Mouse (Mus musculus) MEL (cell line): ENCODE measurements around the gene Nlrp6. TPM values are rescaled to one million over a fixed set of nuclear protein-coding genes. Genes with fewer than 3 reads are reported as not detected.

Experiments
- DNase-seq: peaks from one replicate; pipeline ENCODE4 v3.0.0; 2011; ENCODE audit warnings: low read depth, low spot score
- H3K27ac ChIP-seq: 2 replicates; pipeline ENCODE4 v1.5.1; 2012; ENCODE audit warnings: low read depth, mild to moderate bottlenecking, control low read depth, low read length, moderate library complexity; ENCODE audit not compliant: control insufficient read depth
- H3K27me3 ChIP-seq, 2 experiments: fragments of 150-350 bp in 1 of 2; sonication (generic) in 1 of 2; 2 replicates each; pipeline ENCODE4 v1.6.1; 2012; ENCODE audit warnings: low read length in 2 of 2, mild to moderate bottlenecking in 2 of 2, improper control_type of control experiment in 1 of 2, moderate library complexity in 1 of 2; ENCODE audit not compliant: insufficient read depth in 2 of 2, control insufficient read depth in 1 of 2
- H3K36me3 ChIP-seq, 2 experiments: 2 replicates each; pipeline ENCODE4 v1.6.1; 2012 to 2014; ENCODE audit warnings: low read length in 2 of 2, improper control_type of control experiment in 1 of 2, inconsistent platforms in 1 of 2, mild to moderate bottlenecking in 1 of 2; ENCODE audit not compliant: insufficient read depth in 2 of 2, control insufficient read depth in 1 of 2
- H3K4me1 ChIP-seq, 2 experiments: fragments of 150-350 bp in 1 of 2; sonication (generic) in 1 of 2; 2 replicates each; pipeline ENCODE4 v1.6.1; 2012; ENCODE audit warnings: low read length in 2 of 2, improper control_type of control experiment in 1 of 2, mild to moderate bottlenecking in 1 of 2; ENCODE audit not compliant: insufficient read depth in 2 of 2, control insufficient read depth in 1 of 2
- H3K4me3 ChIP-seq, 2 experiments: fragments of 150-350 bp in 1 of 2; sonication (generic) in 1 of 2; 2 replicates each; pipeline ENCODE4 v1.5.1; 2012; ENCODE audit warnings: low read depth in 2 of 2, low read length in 2 of 2, mild to moderate bottlenecking in 2 of 2, moderate library complexity in 2 of 2, control low read depth in 1 of 2, improper control_type of control experiment in 1 of 2; ENCODE audit not compliant: control insufficient read depth in 1 of 2, insufficient read depth in 1 of 2
- H3K79me2 ChIP-seq: 2 replicates; pipeline ENCODE4 v1.6.1; 2012; ENCODE audit warnings: mild to moderate bottlenecking, low read length, moderate library complexity; ENCODE audit not compliant: control insufficient read depth, poor library complexity, insufficient read depth
- H3K9ac ChIP-seq: 2 replicates; pipeline ENCODE4 v1.6.1; 2012; ENCODE audit warnings: low read depth, mild to moderate bottlenecking, control low read depth, low read length, moderate library complexity; ENCODE audit not compliant: control insufficient read depth, poor library complexity, severe bottlenecking
- H3K9me3 ChIP-seq: fragments of 150-350 bp; sonication (generic); replicated peaks from 2 replicates; pipeline ENCODE4 v1.6.1; 2012; ENCODE audit warnings: mild to moderate bottlenecking, low read length, improper control_type of control experiment, moderate library complexity; ENCODE audit not compliant: insufficient read depth
- ELF1 ChIP-seq: IDR thresholded peaks from 2 replicates; pipeline ENCODE4 v1.6.1; 2014; ENCODE audit warnings: low read depth, mild to moderate bottlenecking, inconsistent platforms, low read length, improper control_type of control experiment, moderate library complexity
- ETS1 ChIP-seq: IDR thresholded peaks from 2 replicates; pipeline ENCODE4 v1.6.1; 2012; ENCODE audit warnings: low read depth, mild to moderate bottlenecking, inconsistent platforms, low read length, improper control_type of control experiment, moderate library complexity
- KAT2A ChIP-seq: conservative IDR thresholded peaks from 2 replicates; pipeline ENCODE4 v1.6.1; 2012; ENCODE audit warnings: low read depth, low read length, improper control_type of control experiment, inconsistent platforms
- MYB ChIP-seq: IDR thresholded peaks from 2 replicates; pipeline ENCODE4 v1.6.1; 2011; ENCODE audit warnings: mild to moderate bottlenecking, low read depth, low read length, improper control_type of control experiment
- POLR2A ChIP-seq, 2 experiments: IDR thresholded peaks; 2 replicates each; pipeline ENCODE4 v1.6.1; 2011 to 2012; ENCODE audit warnings: low read length in 2 of 2, mild to moderate bottlenecking in 2 of 2, control low read depth in 1 of 2, improper control_type of control experiment in 1 of 2, low read depth in 1 of 2, moderate library complexity in 1 of 2; ENCODE audit not compliant: control insufficient read depth in 1 of 2, insufficient read depth in 1 of 2, poor library complexity in 1 of 2
- POLR2AphosphoS5 ChIP-seq: IDR thresholded peaks from 2 replicates; pipeline ENCODE4 v1.6.1; 2012; ENCODE audit warnings: low read depth, borderline replicate concordance, mild to moderate bottlenecking, inconsistent platforms, low read length, moderate library complexity, mixed read lengths
- RCOR1 ChIP-seq: IDR thresholded peaks from 2 replicates; pipeline ENCODE4 v1.6.1; 2012; ENCODE audit warnings: low read depth, mild to moderate bottlenecking, inconsistent platforms, low read length, improper control_type of control experiment
- SIN3A ChIP-seq: IDR thresholded peaks from 2 replicates; pipeline ENCODE4 v1.6.1; 2012; ENCODE audit warnings: low read length, improper control_type of control experiment, inconsistent platforms
- TBP ChIP-seq: IDR thresholded peaks from 2 replicates; pipeline ENCODE4 v1.8.0; 2011; ENCODE audit warnings: low read depth, low read length, improper control_type of control experiment
- UBTF ChIP-seq: IDR thresholded peaks from 2 replicates; pipeline ENCODE4 v1.6.1; 2012; ENCODE audit warnings: low read depth, mild to moderate bottlenecking, inconsistent platforms, low read length, improper control_type of control experiment, moderate library complexity, borderline replicate concordance; ENCODE audit not compliant: insufficient read depth
- USF2 ChIP-seq, 2 experiments: IDR thresholded peaks; 2 replicates each; pipeline ENCODE4 v1.6.1; 2011 to 2012; ENCODE audit warnings: improper control_type of control experiment in 2 of 2, low read length in 2 of 2, borderline replicate concordance in 1 of 2, inconsistent platforms in 1 of 2, low read depth in 1 of 2, mild to moderate bottlenecking in 1 of 2; ENCODE audit not compliant: insufficient read depth in 1 of 2
- ZC3H11A ChIP-seq: IDR thresholded peaks from 2 replicates; pipeline ENCODE4 v1.6.1; 2012; ENCODE audit warnings: low read depth, mild to moderate bottlenecking, inconsistent platforms, low read length, improper control_type of control experiment
- ZMIZ1 ChIP-seq: IDR thresholded peaks from 2 replicates; pipeline ENCODE4 v1.6.1; 2012; ENCODE audit warnings: low read depth, mild to moderate bottlenecking, inconsistent platforms, low read length, improper control_type of control experiment, moderate library complexity
- ZNF384 ChIP-seq: IDR thresholded peaks from 2 replicates; pipeline ENCODE4 v1.6.1; 2012; ENCODE audit warnings: low read depth, mild to moderate bottlenecking, inconsistent platforms, low read length, improper control_type of control experiment
- polyA plus RNA-seq, 2 experiments: library from polyadenylated mRNA; stranded (reverse) in 1 of 2; unstranded in 1 of 2; fragments of >175 nt in 1 of 2; fragments of >200 nt in 1 of 2; gene quantifications; 2 replicates each; pipeline versions ENCODE4 v1.2.1 to v1.2.4; 2012; ENCODE audit warnings: low replicate concordance in 2 of 2, low read depth in 1 of 2; ENCODE audit not compliant: insufficient read length in 2 of 2, insufficient read depth in 1 of 2, missing spikeins in 1 of 2
- total RNA-seq: library from RNA; depleted of rRNA; stranded (reverse); fragments of 300-350 nt; gene quantifications from 2 replicates; pipeline ENCODE4 v1.2.3, GENCODE M21; 2012

The Nlrp6 gene
- total and polyA plus RNA-seq, 3 experiments = not detected

DNA sequence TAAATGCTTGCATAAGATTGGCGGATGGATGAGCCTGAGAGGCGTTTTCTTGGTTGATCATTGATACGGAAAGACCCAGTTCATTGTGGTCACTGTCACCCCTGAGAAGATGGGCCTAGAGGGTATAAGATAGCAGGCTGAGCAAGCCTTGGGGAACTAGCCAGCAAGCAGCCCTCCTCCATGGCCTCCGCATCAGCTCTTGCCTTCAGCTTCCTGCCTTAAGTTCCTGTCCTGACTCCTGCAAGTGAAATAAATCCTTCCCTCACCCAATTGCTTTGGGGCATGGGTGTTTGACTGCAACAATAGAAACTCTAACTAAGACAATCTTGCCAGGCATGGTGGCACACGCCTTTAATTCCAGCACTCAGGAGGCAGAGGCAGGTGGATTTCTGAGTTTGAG, 39.3 kb downstream of the Nlrp6 start:
- Histone ChIP-seq H3K36me3 (no peaks in the 10 kb centered on the region), H3K9me3 (no peaks in the 10 kb centered on the region), H3K79me2 (peaks cover 6% of the 10 kb centered on the region), H3K4me3 (no peak overlapping the region), H3K9ac (no peak overlapping the region), H3K27ac (no peak overlapping the region), H3K4me1 (peaks cover 0 to 7% of the 10 kb centered on the region in 2 experiments; a peak in 1 of 4 replicates), H3K27me3 (peaks cover 3 to 6% of the 10 kb centered on the region in 2 experiments)
- no peak for DNase-seq
- TF ChIP-seq POLR2A (IDR thresholded peaks at IDR 0.05; ENCODE audit: control insufficient read depth in 1 of 2, insufficient read depth in 1 of 2, low read depth in 1 of 2, low read length in 2 of 2, poor library complexity in 1 of 2) (no peak), ETS1 (no peak)

DNA sequence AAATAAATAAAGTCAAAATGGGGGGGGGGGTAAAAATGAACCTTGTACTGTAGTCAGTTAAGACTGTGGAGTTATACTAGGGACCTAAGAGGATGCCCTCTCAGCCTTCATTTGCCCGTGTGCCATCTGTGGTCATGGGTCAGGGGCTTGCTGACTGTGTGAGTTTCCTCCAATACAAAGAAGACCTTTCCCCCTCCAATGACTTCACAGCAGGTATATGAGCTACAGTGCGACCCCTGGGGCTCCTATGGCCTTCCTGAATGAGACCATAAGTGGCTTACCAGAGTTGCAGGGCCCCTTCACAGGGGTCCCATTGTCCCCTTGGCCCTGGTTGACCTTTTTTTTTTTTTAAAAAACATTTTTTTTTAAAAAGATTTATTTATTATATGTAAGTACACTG, 40.7 kb downstream of the Nlrp6 start:
- H3K4me3 ChIP-seq = no peak overlapping the region
- H3K4me1 ChIP-seq = peaks cover 0 to 3% of the 10 kb centered on the region in 2 experiments; a peak in 1 of 4 replicates
- no peak overlapping the region for H3K9ac ChIP-seq
- no peaks in the 10 kb centered on the region for H3K79me2 ChIP-seq
- H3K27me3 ChIP-seq = peaks cover 4 to 7% of the 10 kb centered on the region in 2 experiments
- no peak for DNase-seq
- no peaks in the 10 kb centered on the region for H3K36me3 ChIP-seq
- no peak for TF ChIP-seq ELF1
- no peak for TF ChIP-seq ZMIZ1
- no peak for TF ChIP-seq USF2 (IDR thresholded peaks at IDR 0.05; ENCODE audit: borderline replicate concordance in 1 of 2, insufficient read depth in 1 of 2, low read depth in 1 of 2, low read length in 2 of 2)
- TF ChIP-seq ZNF384 = no peak
- TF ChIP-seq SIN3A = no peak
- H3K9me3 ChIP-seq = no peaks in the 10 kb centered on the region
- no peak overlapping the region for H3K27ac ChIP-seq

DNA sequence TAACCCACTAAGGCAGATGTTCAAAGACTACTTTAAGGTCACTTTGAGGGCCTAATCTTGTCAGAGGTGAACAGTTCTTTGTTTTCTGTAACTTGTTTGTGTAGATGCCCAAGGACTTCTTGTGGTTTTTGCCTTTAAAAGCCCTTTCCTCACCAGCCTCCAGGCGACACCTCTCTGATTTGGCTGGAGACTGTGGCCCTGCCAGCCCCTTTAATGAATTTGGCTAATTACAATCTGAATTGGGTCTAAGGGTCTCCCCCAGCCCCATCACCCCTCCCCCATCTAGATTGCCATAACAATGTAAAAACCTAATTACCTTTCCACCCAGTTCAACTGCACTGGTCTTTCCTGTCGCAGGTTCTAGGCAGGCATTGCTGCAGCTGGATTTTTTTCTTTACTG, 42.0 kb downstream of the Nlrp6 start:
- no peaks in the 10 kb centered on the region for H3K4me1 ChIP-seq
- no peak overlapping the region for H3K27ac ChIP-seq
- DNase-seq = no peak
- H3K9me3 ChIP-seq = no peaks in the 10 kb centered on the region
- H3K4me3 ChIP-seq = no peak overlapping the region
- H3K79me2 ChIP-seq = no peaks in the 10 kb centered on the region
- no peaks in the 10 kb centered on the region for H3K36me3 ChIP-seq
- H3K27me3 ChIP-seq = peaks cover 6 to 7% of the 10 kb centered on the region in 2 experiments
- H3K9ac ChIP-seq = no peak overlapping the region
- TF ChIP-seq TBP = no peak
- no peak for TF ChIP-seq USF2 (IDR thresholded peaks at IDR 0.05; ENCODE audit: borderline replicate concordance in 1 of 2, insufficient read depth in 1 of 2, low read depth in 1 of 2, low read length in 2 of 2)
- no peak for TF ChIP-seq RCOR1

DNA sequence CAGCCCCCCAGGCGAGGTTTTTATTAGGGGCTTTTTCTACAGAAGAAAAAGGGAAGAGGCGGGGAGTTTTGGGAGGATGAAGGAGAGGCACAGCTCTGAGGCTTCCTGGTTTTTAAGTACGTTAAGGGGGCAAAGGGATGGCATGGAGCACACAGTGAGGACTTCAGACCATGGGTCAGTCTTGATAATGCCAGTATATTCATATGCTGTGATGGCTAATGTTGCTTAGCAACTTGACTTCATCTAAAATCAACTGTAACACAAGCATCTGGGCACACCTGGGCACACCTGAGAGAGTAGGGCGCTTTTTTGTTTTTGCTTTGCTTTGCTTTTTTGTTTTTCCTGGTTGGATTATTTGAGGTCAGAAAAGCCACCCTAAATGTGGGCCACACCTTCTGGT, 46.2 kb downstream of the Nlrp6 start, which contains the start of gene Ifitm1:
TSS of gene Ifitm1 (plus strand) at position 301 of the 400 bp plus-strand sequence.
- Histone ChIP-seq H3K27me3 (peaks cover 6 to 7% of the 10 kb centered on the region in 2 experiments), H3K4me1 (no peaks in the 10 kb centered on the region), H3K27ac (no peak within 1 kb of the TSS), H3K9ac (no peak within 1 kb of the TSS), H3K79me2 (no peaks in the 10 kb centered on the region), H3K9me3 (no peaks in the 10 kb centered on the region), H3K36me3 (no peaks in the 10 kb centered on the region), H3K4me3 (no peak within 1 kb of the TSS)
- no peak for TF ChIP-seq POLR2AphosphoS5
- TF ChIP-seq TBP = no peak
- no peak for TF ChIP-seq UBTF
- TF ChIP-seq ZC3H11A = no peak
- no peak for TF ChIP-seq KAT2A
- TF ChIP-seq MYB = no peak
- no peak for DNase-seq
